Mouse (Mus musculus) thymus, postnatal 4 days (tissue): ENCODE measurements at regions not wholly inside any gene's neighbourhood (a gene's known extent, or its start where the extent isn't known, plus 50 kb on each side); places are given as distances from the start of the nearest gene placed in this dataset.

Experiments used
- DNase-seq: peaks from one replicate; pipeline ENCODE4 v3.0.0; 2021

DNA sequence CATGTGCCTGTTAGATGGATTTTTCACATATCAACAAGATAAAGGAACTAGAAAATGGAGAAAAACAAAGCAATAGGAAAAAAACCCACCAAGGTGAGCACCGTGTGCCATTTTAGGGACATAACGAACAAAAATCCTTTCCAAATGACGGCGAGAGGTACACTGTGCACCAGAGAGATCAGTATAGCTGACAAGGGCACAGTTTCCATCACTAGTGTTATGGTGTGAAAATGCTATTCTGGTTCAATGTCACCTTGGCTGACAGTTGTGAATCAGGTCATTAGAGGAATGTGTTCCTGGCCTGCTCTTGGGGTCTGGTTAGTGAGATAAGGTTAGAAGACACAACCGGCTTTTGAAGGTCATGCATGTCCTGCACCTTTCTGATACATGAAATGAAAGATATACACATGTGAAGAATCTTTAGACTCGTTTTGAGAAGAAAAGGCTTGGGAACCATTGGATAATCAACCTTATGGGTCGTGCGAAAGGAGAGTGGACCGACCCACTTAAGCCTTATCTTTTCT, 76.5 kb upstream of the P2ry1 start:
- no peak for DNase-seq

DNA sequence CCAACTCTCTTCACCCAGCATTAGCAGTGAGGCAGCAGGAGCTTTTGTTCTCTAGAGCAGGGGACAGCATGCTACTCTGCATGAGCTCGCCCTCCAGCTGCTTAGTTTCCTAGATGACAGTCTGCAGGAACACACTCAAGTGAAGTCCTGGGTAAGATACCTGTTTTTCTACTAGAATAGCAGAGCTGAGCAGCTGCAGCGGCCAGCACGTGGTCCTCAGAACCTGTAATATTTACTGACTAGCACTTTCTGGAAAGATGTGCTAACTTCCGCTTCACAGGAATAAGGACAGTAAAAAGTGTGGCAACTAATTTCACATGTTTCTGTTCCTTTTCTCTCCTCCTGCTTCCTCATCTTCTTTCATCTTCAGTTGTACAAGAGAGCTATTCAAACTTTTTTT, 73.7 kb upstream of the P2ry1 start:
- no peak for DNase-seq

DNA sequence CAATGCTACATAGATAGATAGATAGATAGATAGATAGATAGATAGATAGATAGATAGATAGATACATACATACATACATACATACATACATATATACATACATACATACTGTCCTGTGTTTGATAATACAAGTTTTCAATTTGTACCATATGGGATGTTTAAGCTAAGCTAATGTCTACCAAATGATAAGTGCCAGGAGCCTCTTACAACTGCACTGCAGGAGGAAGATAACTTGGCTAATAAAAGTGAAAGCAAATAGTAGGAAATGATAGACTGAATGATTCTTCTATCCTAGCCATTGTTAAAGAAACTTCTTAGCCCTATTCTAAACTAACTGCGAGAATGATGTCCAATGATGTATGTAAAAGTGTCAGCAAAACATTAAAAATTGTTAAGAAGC, 68.1 kb upstream of the P2ry1 start:
- no peak for DNase-seq

DNA sequence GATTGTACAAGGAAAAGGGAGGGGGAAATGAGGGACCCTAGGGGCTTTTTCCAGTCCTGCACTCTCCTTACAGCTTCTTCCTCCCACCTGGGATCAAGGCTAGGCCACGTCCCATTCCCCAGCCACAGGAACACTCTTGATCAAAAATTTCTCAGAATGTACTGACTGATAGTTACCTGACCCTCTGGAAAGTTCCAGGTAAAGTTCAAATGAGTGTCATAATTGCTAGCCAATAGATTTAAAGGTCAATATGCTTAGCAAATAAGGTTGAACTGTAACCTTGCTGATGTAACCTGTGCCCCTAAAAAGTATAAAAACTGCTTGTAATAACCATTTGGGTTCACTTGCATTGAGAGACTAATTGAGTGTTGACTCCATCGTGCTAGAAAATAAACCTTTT, 61.1 kb upstream of the P2ry1 start:
- no peak for DNase-seq

DNA sequence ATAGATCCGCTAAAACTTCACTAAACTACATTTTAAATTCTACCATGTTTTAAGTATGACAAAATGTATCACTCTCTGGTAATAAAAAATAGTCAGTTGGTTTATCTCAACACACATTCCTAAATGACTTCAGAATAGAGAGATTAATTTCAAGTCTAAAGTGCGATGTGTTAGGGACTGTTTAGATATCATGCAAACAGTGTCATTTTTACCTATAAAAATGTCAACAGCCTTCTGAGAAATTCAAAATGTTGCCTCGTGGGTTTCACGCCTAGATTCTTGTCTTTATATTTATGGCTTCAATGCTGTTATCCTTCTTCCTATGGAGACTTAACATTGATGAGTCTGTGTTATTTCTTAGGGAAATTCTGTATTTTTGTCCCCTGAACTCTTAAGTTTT, 53.7 kb upstream of the P2ry1 start:
- no peak for DNase-seq
